Mouse (Mus musculus) lung, embryonic 16.5 days (tissue): ENCODE data around the gene Krtap10-10. TPM values are rescaled to one million over a fixed set of nuclear protein-coding genes. Genes with fewer than 3 reads are reported as not detected.
A peak's percentile ranks its signal among the peaks of the same experiment; 100 is the strongest.
"Not testable (repeated sequence)": the region's sequence is repeated elsewhere in the genome, so short reads cannot be mapped to it uniquely, and the experiment has no call there.

Experiments used
- ATAC-seq: fragments of 200-750 bp; cut with Nextera tagmentation; 2 replicates; pipeline ENCODE4 v1.8.0; 2017; ENCODE audit warnings: low read depth, mild to moderate bottlenecking, moderate library complexity
- H3K27ac ChIP-seq: fragments of 300-500 bp; sonication (generic); 2 replicates; pipeline ENCODE4 v1.5.1; 2014; ENCODE audit warnings: mild to moderate bottlenecking, control low read depth, low read length
- H3K27me3 ChIP-seq: fragments of 300-500 bp; sonication (generic); 2 replicates; pipeline ENCODE4 v1.6.1; 2014; ENCODE audit warnings: low read depth, low read length, mixed read lengths; ENCODE audit not compliant: control insufficient read depth, insufficient read depth
- H3K36me3 ChIP-seq: fragments of 300-500 bp; sonication (generic); 2 replicates; pipeline ENCODE4 v1.6.1; 2014; ENCODE audit warnings: low read length; ENCODE audit not compliant: control insufficient read depth, insufficient read depth
- H3K4me1 ChIP-seq: fragments of 300-500 bp; sonication (generic); replicated peaks from 2 replicates; pipeline ENCODE4 v1.6.1; 2014; ENCODE audit warnings: low read length, mixed read lengths; ENCODE audit not compliant: control insufficient read depth, insufficient read depth
- H3K4me2 ChIP-seq: fragments of 300-500 bp; sonication (generic); 2 replicates; pipeline ENCODE4 v1.6.1; 2014; ENCODE audit warnings: low read depth, low read length, control low read depth
- H3K4me3 ChIP-seq: fragments of 300-500 bp; sonication (generic); 2 replicates; pipeline ENCODE4 v1.5.1; 2014; ENCODE audit warnings: mild to moderate bottlenecking, low read length, control low read depth
- H3K9ac ChIP-seq: fragments of 300-500 bp; sonication (generic); 2 replicates; pipeline ENCODE4 v1.6.1; 2014; ENCODE audit warnings: low read length, control low read depth
- H3K9me3 ChIP-seq: fragments of 300-500 bp; sonication (generic); 2 replicates; pipeline ENCODE4 v1.6.1; 2016; ENCODE audit warnings: low read length; ENCODE audit not compliant: control insufficient read depth
- WGBS: fragments of 180-500 bp; shearing (Covaris S2); extraction: QIAGEN DNeasy Blood & Tissue Kit; methylation state at CpG from one replicate; pipeline ENCODE4 v1.1.7; 2014; 5-methylcytosine and 5-hydroxymethylcytosine counted together
- polyA plus RNA-seq: library from polyadenylated mRNA; unstranded; fragments of >200 nt; fragmentation: Nextera tagmentation; extraction: Ambion mirVana; gene quantifications from 2 replicates; pipeline ENCODE4 v1.2.1, GENCODE M21; 2015

The Krtap10-10 gene
- polyA plus RNA-seq: not detected in 2 replicates

DNA sequence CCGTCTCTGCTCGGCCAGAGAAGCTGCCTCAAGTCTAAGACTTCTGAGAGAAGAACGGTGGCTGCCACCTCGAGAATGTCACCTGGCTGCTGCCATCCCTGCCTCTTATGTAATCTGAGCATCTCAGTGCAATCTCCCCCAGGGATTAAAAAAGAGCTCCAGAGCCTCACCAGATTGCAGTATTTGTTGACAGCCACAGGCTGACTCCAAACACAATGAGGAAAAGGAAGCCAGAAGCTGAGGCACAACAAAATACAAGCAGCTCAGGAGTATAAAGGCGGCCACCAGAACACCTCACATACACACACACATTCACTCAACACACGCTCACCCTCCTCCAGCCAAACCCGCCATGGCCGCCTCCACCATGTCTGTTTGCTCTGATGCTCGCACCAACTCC is at the start of gene Krtap10-10:
TSS of gene Krtap10-10 (plus strand) at position 301 of the 400 bp plus-strand sequence.
- no peak within 1 kb of the TSS for H3K4me3 ChIP-seq
- no peak within 1 kb of the TSS for H3K27ac ChIP-seq
- H3K4me2 ChIP-seq: no peak within 1 kb of the TSS
- WGBS: 50% methylated on average over 9 of the region's 9 CpGs
- no peaks in the 10 kb centered on the region for H3K9me3 ChIP-seq
- H3K27me3 ChIP-seq: no peaks in the 10 kb centered on the region
- ATAC-seq: no peak
- no peaks in the 10 kb centered on the region for H3K36me3 ChIP-seq
- H3K9ac ChIP-seq: no peak within 1 kb of the TSS
- no peaks in the 10 kb centered on the region for H3K4me1 ChIP-seq

DNA sequence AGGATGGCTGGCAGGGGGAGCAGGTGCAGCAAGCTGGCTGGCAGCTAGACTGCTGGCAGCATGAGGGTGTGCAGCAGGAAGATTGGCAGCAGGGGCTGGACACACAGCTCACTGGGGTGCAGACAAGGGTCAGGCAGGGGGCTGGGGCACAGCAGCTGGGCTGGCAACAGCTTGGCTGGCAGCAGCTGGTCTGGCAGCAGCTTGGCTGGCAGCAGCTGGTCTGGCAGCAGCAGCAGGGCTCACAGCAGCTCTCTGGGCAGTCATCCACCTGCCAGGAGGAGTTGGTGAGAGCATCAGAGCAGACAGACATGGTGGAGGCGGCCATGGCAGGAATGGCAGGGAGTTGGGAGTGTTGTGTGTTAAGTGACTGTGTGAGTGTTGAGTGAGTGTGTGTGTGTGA is 47.9 kb upstream of the Krtap10-10 start, which contains the start of gene Gm7137:
TSS of gene Gm7137 (minus strand) at position 325 of the 400 bp plus-strand sequence.
- not testable (repeated sequence) for H3K4me3 ChIP-seq, H3K9ac ChIP-seq, ATAC-seq, H3K27ac ChIP-seq, H3K4me2 ChIP-seq, H3K4me1 ChIP-seq, H3K9me3 ChIP-seq, H3K27me3 ChIP-seq, H3K36me3 ChIP-seq
- no CpG with 5 or more reads among the region's 1 CpGs for WGBS

DNA sequence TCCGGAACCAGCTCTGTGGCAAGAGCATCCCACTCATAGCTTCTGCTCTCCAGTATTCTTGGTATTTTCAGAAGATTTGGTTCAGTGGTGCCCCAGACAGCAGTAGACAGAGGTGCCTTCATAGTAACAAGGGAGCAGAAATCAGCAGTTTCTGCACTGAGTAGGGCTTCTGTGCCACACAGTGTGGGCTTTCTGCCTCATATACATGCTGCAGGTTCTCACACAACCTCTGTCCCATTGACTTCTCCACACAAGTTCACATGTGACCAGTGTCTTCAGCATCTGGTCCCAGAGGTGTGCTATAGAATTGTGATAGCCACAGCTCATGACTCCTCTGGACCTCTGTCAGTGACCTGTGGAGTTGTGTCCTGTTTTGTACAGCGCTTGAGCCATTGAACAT is 47.1 kb upstream of the Krtap10-10 start:
- no peak for ATAC-seq
- Histone ChIP-seq H3K4me2 (no peak overlapping the region), H3K27ac (no peak overlapping the region), H3K27me3 (no peaks in the 10 kb centered on the region), H3K9me3 (no peaks in the 10 kb centered on the region), H3K4me3 (no peak overlapping the region), H3K36me3 (no peaks in the 10 kb centered on the region), H3K4me1 (no peaks in the 10 kb centered on the region), H3K9ac (no peak overlapping the region)
- WGBS: 66% methylated on average over 2 of the region's 2 CpGs

DNA sequence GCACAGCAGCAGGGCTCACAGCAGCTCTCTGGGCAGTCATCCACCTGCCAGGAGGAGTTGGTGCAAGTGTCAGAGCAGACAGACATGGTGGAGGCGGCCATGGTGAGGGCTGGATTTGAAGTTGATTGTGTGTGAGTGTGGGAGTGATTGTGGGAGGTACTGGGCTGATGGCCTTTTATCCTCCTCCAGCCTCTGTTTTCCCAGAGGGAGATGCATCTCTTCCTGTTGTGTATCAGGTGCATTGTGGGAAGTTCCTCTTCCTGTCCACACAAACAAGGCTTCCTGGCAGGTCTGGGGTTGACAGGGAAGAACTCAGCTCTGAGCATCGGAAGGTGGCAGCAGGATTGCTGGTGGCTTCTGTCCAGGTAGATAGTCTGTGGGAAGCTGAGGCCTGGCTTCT is 40.8 kb upstream of the Krtap10-10 start, which contains the start of gene Gm9639:
TSS of gene Gm9639 (minus strand) at position 101 of the 400 bp plus-strand sequence.
- no peak for ATAC-seq
- no peaks in the 10 kb centered on the region for H3K27me3 ChIP-seq
- no peak within 1 kb of the TSS for H3K4me2 ChIP-seq
- H3K4me1 ChIP-seq: no peaks in the 10 kb centered on the region
- H3K27ac ChIP-seq: no peak within 1 kb of the TSS
- H3K9ac ChIP-seq: no peak within 1 kb of the TSS
- no peak within 1 kb of the TSS for H3K4me3 ChIP-seq
- no peaks in the 10 kb centered on the region for H3K9me3 ChIP-seq
- WGBS: 46% methylated on average over 2 of the region's 2 CpGs
- H3K36me3 ChIP-seq: no peaks in the 10 kb centered on the region

DNA sequence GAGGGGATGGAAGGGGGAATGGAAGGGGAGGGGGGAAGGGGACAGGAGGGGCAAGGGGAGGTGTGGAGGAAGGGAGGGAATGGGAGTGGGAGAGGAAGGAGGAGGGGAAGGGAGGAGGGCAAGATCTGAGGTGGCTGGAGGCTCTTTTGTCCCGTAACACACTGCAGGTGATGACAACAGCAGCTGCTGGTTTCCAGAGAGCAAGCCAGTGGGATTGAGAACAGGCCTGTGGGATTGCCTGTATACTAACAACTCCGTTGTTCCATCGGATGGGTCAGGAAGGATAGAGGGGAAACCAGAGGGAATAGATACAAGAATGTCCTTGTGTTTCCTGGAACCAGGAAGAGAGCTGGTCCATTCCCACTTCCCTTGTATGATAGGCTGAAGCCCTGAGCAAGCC is 38.1 kb upstream of the Krtap10-10 start:
- no peak for ATAC-seq

DNA sequence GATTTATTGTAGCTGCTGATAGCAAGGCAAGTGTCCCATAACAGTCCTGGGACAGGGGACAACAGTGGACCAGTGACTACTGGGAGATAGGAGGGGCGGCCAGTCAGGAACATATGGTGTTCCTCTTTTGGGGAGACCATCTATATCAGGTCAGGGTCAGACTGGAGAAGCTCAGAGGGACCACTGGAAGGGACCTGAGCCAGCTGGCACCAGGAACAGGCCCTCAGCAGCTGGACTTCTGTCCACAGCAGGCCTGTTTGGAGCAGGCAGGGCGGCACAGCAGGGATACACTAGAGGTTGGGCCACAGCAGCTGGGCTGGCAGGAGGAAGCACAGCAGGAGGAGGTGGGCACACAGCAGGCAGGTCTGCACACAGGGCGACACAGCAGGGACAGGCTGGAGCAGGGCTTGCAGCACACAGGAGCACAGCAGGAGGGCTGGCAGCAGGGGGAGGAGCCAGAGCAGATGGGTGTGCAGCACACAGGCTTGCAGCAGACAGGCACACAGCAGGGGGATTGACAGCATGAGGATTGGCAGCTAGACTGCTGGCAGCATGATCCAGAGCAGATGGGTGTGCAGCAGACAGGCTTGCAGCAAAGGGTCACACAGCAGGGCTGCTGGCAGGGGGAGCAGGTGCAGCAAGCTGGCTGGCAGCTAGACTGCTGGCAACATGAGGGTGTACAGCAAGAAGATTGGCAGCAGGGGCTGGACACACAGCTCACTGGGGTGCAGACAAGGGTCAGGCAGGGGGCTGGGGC is 37.4 kb upstream of the Krtap10-10 start:
- not testable (repeated sequence) for H3K27me3 ChIP-seq, H3K4me1 ChIP-seq, H3K36me3 ChIP-seq, ATAC-seq, H3K9ac ChIP-seq, H3K4me2 ChIP-seq, H3K4me3 ChIP-seq, H3K9me3 ChIP-seq, H3K27ac ChIP-seq
- WGBS: 34% methylated on average over 3 of the region's 3 CpGs

More for the DNA sequence above, 38.1 kb upstream of the Krtap10-10 start:
- Histone ChIP-seq H3K4me1 (no peaks in the 10 kb centered on the region), H3K9ac (no peak overlapping the region), H3K36me3 (no peaks in the 10 kb centered on the region), H3K4me2 (no peak overlapping the region), H3K4me3 (no peak overlapping the region), H3K9me3 (no peaks in the 10 kb centered on the region), H3K27ac (no peak overlapping the region), H3K27me3 (no peaks in the 10 kb centered on the region)
- WGBS: 8% methylated on average over 3 of the region's 3 CpGs

DNA sequence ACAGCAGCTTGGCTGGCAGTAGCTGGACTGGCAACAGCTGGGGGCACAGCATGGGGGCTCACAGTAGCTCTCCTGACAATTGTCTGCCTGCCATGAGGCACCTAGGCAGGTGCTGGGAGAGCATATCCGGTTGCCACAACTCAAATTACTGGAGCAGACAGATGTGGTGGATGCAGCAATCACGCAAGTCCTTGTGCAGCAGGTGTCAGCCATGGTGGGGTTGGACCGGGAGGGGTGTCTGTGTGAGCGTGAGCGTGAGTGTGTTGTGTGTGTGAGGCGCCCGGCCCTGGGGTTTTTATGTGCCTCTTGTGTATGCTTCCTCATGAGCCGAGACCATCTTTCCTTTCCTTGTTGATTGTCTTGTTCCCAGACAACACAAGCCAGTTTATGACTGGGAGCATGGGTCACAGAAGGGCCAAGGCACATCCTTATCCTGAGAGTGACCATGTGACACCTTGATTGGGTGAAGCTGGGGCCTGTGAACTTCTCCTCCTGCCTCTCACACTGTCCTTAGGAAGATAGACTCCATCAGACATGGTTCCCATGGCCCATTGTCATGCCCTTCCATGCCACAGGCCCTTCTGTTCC is 36.7 kb upstream of the Krtap10-10 start, which contains the start of gene Gm19668:
TSS of gene Gm19668 (minus strand) at position 213 of the 588 bp plus-strand sequence.
- H3K27me3 ChIP-seq: no peaks in the 10 kb centered on the region
- H3K4me3 ChIP-seq: no peak within 1 kb of the TSS
- no peaks in the 10 kb centered on the region for H3K9me3 ChIP-seq
- no peaks in the 10 kb centered on the region for H3K36me3 ChIP-seq
- no peak within 1 kb of the TSS for H3K9ac ChIP-seq
- H3K4me1 ChIP-seq: no peaks in the 10 kb centered on the region
- H3K27ac ChIP-seq: no peak within 1 kb of the TSS
- H3K4me2 ChIP-seq: no peak within 1 kb of the TSS
- ATAC-seq: no peak
- WGBS: 56% methylated on average over 8 of the region's 8 CpGs

DNA sequence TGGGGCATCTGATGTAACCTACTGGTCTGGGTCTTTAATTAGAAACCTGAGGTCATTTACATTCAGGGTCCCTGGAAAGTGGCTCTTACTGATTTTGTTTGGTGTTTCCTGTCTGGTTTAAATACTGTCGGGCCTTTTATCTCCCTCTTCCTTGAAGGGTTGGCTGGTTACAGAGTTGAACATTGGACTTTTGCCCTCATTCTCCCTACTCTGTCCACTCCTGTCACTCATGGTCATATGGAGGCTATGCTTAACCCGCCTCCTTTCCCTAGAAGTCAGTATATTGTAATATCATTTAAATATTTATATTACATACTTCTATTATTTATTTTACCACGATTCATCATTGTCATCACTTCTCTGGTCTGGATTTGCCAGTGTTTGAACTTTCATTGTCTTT is 31.7 kb upstream of the Krtap10-10 start:
- H3K9me3 ChIP-seq: no peaks in the 10 kb centered on the region
- H3K9ac ChIP-seq: no peak overlapping the region
- H3K4me2 ChIP-seq: no peak overlapping the region
- H3K36me3 ChIP-seq: no peaks in the 10 kb centered on the region
- ATAC-seq: peak; percentile 59
- no peaks in the 10 kb centered on the region for H3K27me3 ChIP-seq
- H3K4me1 ChIP-seq: no peaks in the 10 kb centered on the region
- 33% methylated on average over 3 of the region's 3 CpGs for WGBS
- no peak overlapping the region for H3K27ac ChIP-seq
- no peak overlapping the region for H3K4me3 ChIP-seq

DNA sequence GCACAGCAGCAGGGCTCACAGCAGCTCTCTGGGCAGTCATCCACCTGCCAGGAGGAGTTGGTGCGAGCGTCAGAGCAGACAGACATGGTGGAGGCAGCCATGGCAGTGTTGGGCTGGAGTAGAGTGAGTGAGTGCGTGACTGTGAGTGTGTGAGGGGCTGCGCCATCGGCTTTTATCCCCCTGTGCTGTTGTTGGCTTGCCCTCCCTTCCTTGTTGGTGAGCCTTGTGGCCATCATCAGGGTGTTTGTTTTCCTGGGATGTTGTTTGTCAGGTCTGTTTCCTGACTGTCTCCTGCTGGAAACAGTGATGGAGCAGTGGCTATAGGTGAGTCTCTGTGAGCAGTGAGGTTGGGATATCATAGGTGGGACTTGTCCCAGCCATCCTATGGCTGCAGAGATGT is 24.0 kb upstream of the Krtap10-10 start, which contains the start of gene Gm9507:
TSS of gene Gm9507 (minus strand) at position 101 of the 400 bp plus-strand sequence.
- WGBS: 34% methylated on average over 4 of the region's 5 CpGs

More for the DNA sequence above, 24.0 kb upstream of the Krtap10-10 start, which contains the start of gene Gm9507:
- Histone ChIP-seq H3K27ac (no peak within 1 kb of the TSS), H3K4me2 (no peak within 1 kb of the TSS), H3K36me3 (no peaks in the 10 kb centered on the region), H3K9ac (no peak within 1 kb of the TSS), H3K4me3 (no peak within 1 kb of the TSS), H3K4me1 (no peaks in the 10 kb centered on the region), H3K9me3 (no peaks in the 10 kb centered on the region; the same call in 1 of the 2 replicates), H3K27me3 (no peaks in the 10 kb centered on the region)
- ATAC-seq: no peak
